Mouse (Mus musculus): Measurements from ENCODE around the gene Frat1.

DNA sequence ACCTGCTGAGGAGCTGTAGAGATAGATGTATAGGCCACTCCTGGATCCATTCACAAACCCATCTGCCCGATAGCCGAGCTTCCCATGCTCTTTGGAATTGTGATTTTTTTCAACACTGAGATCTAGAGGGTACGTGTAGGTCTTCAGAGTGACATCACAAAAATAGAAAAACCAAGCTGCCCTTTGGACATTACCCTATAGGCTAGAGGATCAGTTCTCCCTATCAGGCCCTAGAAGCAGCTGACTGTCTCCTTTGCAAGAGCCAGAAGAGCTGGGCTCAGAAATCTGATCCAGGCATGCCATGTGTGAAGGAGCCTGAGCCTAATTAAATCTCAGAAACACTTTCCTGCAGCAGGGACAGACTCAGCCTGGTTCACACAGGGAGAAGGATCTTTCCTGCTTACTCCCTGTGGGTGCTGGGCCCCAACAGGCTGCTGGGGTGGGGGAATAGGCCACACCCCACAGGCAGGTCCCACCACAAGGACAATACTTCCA lies 28.1 kb downstream of the Frat1 start:
- no peak for TF ChIP-seq CTCF (IDR thresholded peaks at IDR 0.05; ENCODE audit: low read depth, low read length)
- no peak for TF ChIP-seq POLR2A (IDR thresholded peaks at IDR 0.05; ENCODE audit: borderline replicate concordance, low read depth, low read length)

Measured in bone marrow macrophage, adult 2 months (primary cell).